Mouse (Mus musculus): ENCODE measurements around the gene Nav2.

Nav2 gene

GRCm38 (mm10) chr7:49240461-49240860 lies 331.9 kb downstream of the Nav2 start:
- no peak for ATAC-seq (ENCODE audit: insufficient number of reproducible peaks, low FRiP score, low TSS enrichment)

GRCm38 (mm10) chr7:49241229-49241751 lies 332.8 kb downstream of the Nav2 start:
- no peak for ATAC-seq (ENCODE audit: insufficient number of reproducible peaks, low FRiP score, low TSS enrichment)

- ATAC-seq (ENCODE audit: insufficient number of reproducible peaks, low FRiP score, low TSS enrichment), result no peak
These were observed 333.7 kb downstream of the Nav2 start for GRCm38 (mm10) chr7:49242261-49242660.

GRCm38 (mm10) chr7:49243079-49243478 lies 334.6 kb downstream of the Nav2 start:
- no peak for ATAC-seq (ENCODE audit: insufficient number of reproducible peaks, low FRiP score, low TSS enrichment)

GRCm38 (mm10) chr7:49245537-49246239 lies 337.2 kb downstream of the Nav2 start:
- ATAC-seq (ENCODE audit: insufficient number of reproducible peaks, low FRiP score, low TSS enrichment), result peak; percentile 80

- no peak; the same call in 1 of the 2 replicates for ATAC-seq (ENCODE audit: insufficient number of reproducible peaks, low FRiP score, low TSS enrichment)
These were observed 337.7 kb downstream of the Nav2 start for GRCm38 (mm10) chr7:49246240-49246578.

- ATAC-seq (ENCODE audit: insufficient number of reproducible peaks, low FRiP score, low TSS enrichment), result no peak
These were observed 338.3 kb downstream of the Nav2 start for GRCm38 (mm10) chr7:49246584-49247481.

GRCm38 (mm10) chr7:49247744-49248331 lies 339.3 kb downstream of the Nav2 start:
- peak; percentile 40 for ATAC-seq (ENCODE audit: insufficient number of reproducible peaks, low FRiP score, low TSS enrichment)

- 0 out of 2 replicates have a peak, but pooled peaks have one; percentile 12 for ATAC-seq (ENCODE audit: insufficient number of reproducible peaks, low FRiP score, low TSS enrichment)
These were observed 340.0 kb downstream of the Nav2 start for GRCm38 (mm10) chr7:49248333-49249086.

- no peak for ATAC-seq (ENCODE audit: insufficient number of reproducible peaks, low FRiP score, low TSS enrichment)
These were observed 340.9 kb downstream of the Nav2 start for GRCm38 (mm10) chr7:49249462-49249861.

GRCm38 (mm10) chr7:49249996-49250395 lies 341.5 kb downstream of the Nav2 start:
- 0 out of 2 replicates have a peak, but pooled peaks have one; percentile 9 for ATAC-seq (ENCODE audit: insufficient number of reproducible peaks, low FRiP score, low TSS enrichment)

- no peak for ATAC-seq (ENCODE audit: insufficient number of reproducible peaks, low FRiP score, low TSS enrichment)
These were observed 342.2 kb downstream of the Nav2 start for GRCm38 (mm10) chr7:49250581-49251307.

GRCm38 (mm10) chr7:49251308-49251638 lies 342.8 kb downstream of the Nav2 start:
- ATAC-seq (ENCODE audit: insufficient number of reproducible peaks, low FRiP score, low TSS enrichment), result no peak

GRCm38 (mm10) chr7:49252444-49252843 lies 343.9 kb downstream of the Nav2 start:
- no peak for ATAC-seq (ENCODE audit: insufficient number of reproducible peaks, low FRiP score, low TSS enrichment)

- ATAC-seq (ENCODE audit: insufficient number of reproducible peaks, low FRiP score, low TSS enrichment), result no peak
These were observed 344.4 kb downstream of the Nav2 start for GRCm38 (mm10) chr7:49252902-49253301.

GRCm38 (mm10) chr7:49255053-49255452 lies 346.5 kb downstream of the Nav2 start:
- ATAC-seq (ENCODE audit: insufficient number of reproducible peaks, low FRiP score, low TSS enrichment), result no peak

GRCm38 (mm10) chr7:49257234-49257906 lies 348.9 kb downstream of the Nav2 start:
- peak; percentile 33; the same call in 1 of the 2 replicates for ATAC-seq (ENCODE audit: insufficient number of reproducible peaks, low FRiP score, low TSS enrichment)

- no peak for ATAC-seq (ENCODE audit: insufficient number of reproducible peaks, low FRiP score, low TSS enrichment)
These were observed 349.6 kb downstream of the Nav2 start for GRCm38 (mm10) chr7:49258088-49258487.

- peak; percentile 7; the same call in 1 of the 2 replicates for ATAC-seq (ENCODE audit: insufficient number of reproducible peaks, low FRiP score, low TSS enrichment)
These were observed 353.5 kb downstream of the Nav2 start for GRCm38 (mm10) chr7:49261941-49262511.

All from cerebellum, adult (tissue).